Mouse (Mus musculus) limb, embryonic 13.5 days (tissue): ENCODE data around the gene Slc6a12. TPM values are rescaled to one million over a fixed set of nuclear protein-coding genes. Genes with fewer than 3 reads are reported as not detected.

Source experiments
- ATAC-seq: fragments of 200-750 bp; cut with Nextera tagmentation; 2 replicates; pipeline ENCODE4 v1.8.0; 2017; ENCODE audit warnings: low read depth, moderate number of reproducible peaks, moderate TSS enrichment; ENCODE audit not compliant: low FRiP score
- H3K27ac ChIP-seq: fragments of 300-500 bp; sonication (generic); 2 replicates; pipeline ENCODE4 v1.5.1; 2015; ENCODE audit warnings: inconsistent platforms, mild to moderate bottlenecking, moderate library complexity
- H3K27me3 ChIP-seq: fragments of 300-500 bp; sonication (generic); 2 replicates; pipeline ENCODE4 v1.6.1; 2015; ENCODE audit warnings: mild to moderate bottlenecking, inconsistent platforms
- H3K36me3 ChIP-seq: fragments of 300-500 bp; sonication (generic); 2 replicates; pipeline ENCODE4 v1.6.1; 2015; ENCODE audit warnings: inconsistent platforms, mild to moderate bottlenecking, moderate library complexity
- H3K4me1 ChIP-seq: fragments of 300-500 bp; sonication (generic); 2 replicates; pipeline ENCODE4 v1.6.1; 2015; ENCODE audit warnings: inconsistent platforms
- H3K4me2 ChIP-seq: fragments of 300-500 bp; sonication (generic); replicated peaks from 2 replicates; pipeline ENCODE4 v1.6.1; 2015; ENCODE audit warnings: inconsistent platforms, mild to moderate bottlenecking, moderate library complexity
- H3K4me3 ChIP-seq: fragments of 300-500 bp; sonication (generic); 2 replicates; pipeline ENCODE4 v1.5.1; 2015; ENCODE audit warnings: moderate library complexity, mild to moderate bottlenecking, inconsistent platforms
- H3K9ac ChIP-seq: fragments of 300-500 bp; sonication (generic); 2 replicates; pipeline ENCODE4 v1.6.1; 2015; ENCODE audit warnings: mild to moderate bottlenecking, inconsistent platforms
- H3K9me3 ChIP-seq: fragments of 300-500 bp; sonication (generic); 2 replicates; pipeline ENCODE4 v1.6.1; 2016; ENCODE audit warnings: inconsistent platforms
- WGBS: fragments of 180-500 bp; shearing (Covaris S2); methylation state at CpG from one replicate; pipeline ENCODE4 v1.1.7; 2015; 5-methylcytosine and 5-hydroxymethylcytosine counted together
- microRNA-seq: library from miRNA; unstranded; fragments of <30 nt; microRNA quantifications from one replicate; pipeline ENCODE4, GENCODE M21; 2016
- polyA plus RNA-seq: library from polyadenylated mRNA; unstranded; fragments of >200 nt; fragmentation: Nextera tagmentation; extraction: Ambion mirVana; gene quantifications from 2 replicates; pipeline ENCODE4 v1.2.1, GENCODE M21; 2015

Gene Slc6a12
- polyA plus RNA-seq, 1 experiment from 2014 or later: not detected

GRCm38 (mm10) chr6:121392610-121393252 lies 49.9 kb downstream of the Slc6a12 start:
- 84% methylated on average over 4 of the region's 4 CpGs for WGBS
- Histone ChIP-seq H3K36me3 (no peaks in the 10 kb centered on the region), H3K9me3 (0 out of 2 replicates have a peak, but pooled peaks cover 6% of the 10 kb centered on the region), H3K27ac (no peak overlapping the region), H3K27me3 (0 out of 2 replicates have a peak, but pooled peaks cover 3% of the 10 kb centered on the region), H3K4me1 (no peaks in the 10 kb centered on the region), H3K9ac (no peak overlapping the region), H3K4me3 (no peak overlapping the region), H3K4me2 (no peak overlapping the region)
- no peak for ATAC-seq

DNA sequence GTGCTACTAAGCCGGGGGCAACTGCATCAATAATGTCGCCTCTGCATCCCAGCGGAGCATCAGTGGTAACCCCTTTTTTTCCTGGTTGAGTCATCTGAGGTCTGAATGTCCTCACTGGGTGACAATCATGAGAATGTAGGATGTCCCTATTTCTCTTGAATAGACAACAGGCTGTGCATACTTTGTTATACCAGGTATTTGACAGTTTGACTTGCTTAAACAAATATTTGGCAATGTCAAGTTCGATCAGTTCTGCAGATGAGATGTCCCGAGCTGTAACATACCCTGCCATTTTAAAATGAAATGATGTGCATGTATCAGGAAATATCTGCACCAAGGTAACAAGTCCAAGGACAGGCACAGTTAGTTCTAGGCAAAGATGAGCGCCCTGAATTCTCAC lies 58.3 kb downstream of the Slc6a12 start:
- Histone ChIP-seq H3K9me3 (no peaks in the 10 kb centered on the region), H3K36me3 (no peaks in the 10 kb centered on the region), H3K4me2 (no peak overlapping the region), H3K27me3 (0 out of 2 replicates have a peak, but pooled peaks cover 3% of the 10 kb centered on the region), H3K27ac (no peak overlapping the region), H3K9ac (no peak overlapping the region), H3K4me3 (no peak overlapping the region), H3K4me1 (no peaks in the 10 kb centered on the region)
- WGBS: 88% methylated on average over 6 of the region's 6 CpGs
- ATAC-seq: no peak

- no peak overlapping the region for H3K9ac ChIP-seq
- H3K36me3 ChIP-seq: no peaks in the 10 kb centered on the region
- no peaks in the 10 kb centered on the region for H3K4me1 ChIP-seq
- H3K27ac ChIP-seq: no peak overlapping the region
- H3K4me2 ChIP-seq: no peak overlapping the region
- no peak for ATAC-seq
- 0 out of 2 replicates have a peak, but pooled peaks cover 3% of the 10 kb centered on the region for H3K27me3 ChIP-seq
- 84% methylated on average over 14 of the region's 14 CpGs for WGBS
- no peaks in the 10 kb centered on the region for H3K9me3 ChIP-seq
- H3K4me3 ChIP-seq: no peak overlapping the region
Measured at GRCm38 (mm10) chr6:121401826-121402660, 59.2 kb downstream of the Slc6a12 start.

GRCm38 (mm10) chr6:121402661-121403244 lies 59.9 kb downstream of the Slc6a12 start:
- no peak for ATAC-seq
- H3K27ac ChIP-seq: no peak overlapping the region

GRCm38 (mm10) chr6:121405311-121405710 lies 62.4 kb downstream of the Slc6a12 start:
- H3K27ac ChIP-seq: no peak overlapping the region
- H3K4me2 ChIP-seq: no peak overlapping the region
- H3K4me1 ChIP-seq: no peaks in the 10 kb centered on the region; the same call in 1 of the 2 replicates
- 92% methylated on average over 8 of the region's 8 CpGs for WGBS
- no peak overlapping the region for H3K4me3 ChIP-seq
- H3K36me3 ChIP-seq: no peaks in the 10 kb centered on the region
- H3K27me3 ChIP-seq: peaks cover 14% of the 10 kb centered on the region
- no peak for ATAC-seq
- no peak overlapping the region for H3K9ac ChIP-seq
- no peaks in the 10 kb centered on the region for H3K9me3 ChIP-seq

More at GRCm38 (mm10) chr6:121402661-121403244, 59.9 kb downstream of the Slc6a12 start:
- H3K9me3 ChIP-seq: no peaks in the 10 kb centered on the region
- H3K4me3 ChIP-seq: no peak overlapping the region
- 79% methylated on average over 8 of the region's 8 CpGs for WGBS
- H3K9ac ChIP-seq: no peak overlapping the region
- H3K4me1 ChIP-seq: no peaks in the 10 kb centered on the region; the same call in 1 of the 2 replicates
- no peak overlapping the region for H3K4me2 ChIP-seq
- 0 out of 2 replicates have a peak, but pooled peaks cover 3% of the 10 kb centered on the region for H3K27me3 ChIP-seq
- H3K36me3 ChIP-seq: no peaks in the 10 kb centered on the region

DNA sequence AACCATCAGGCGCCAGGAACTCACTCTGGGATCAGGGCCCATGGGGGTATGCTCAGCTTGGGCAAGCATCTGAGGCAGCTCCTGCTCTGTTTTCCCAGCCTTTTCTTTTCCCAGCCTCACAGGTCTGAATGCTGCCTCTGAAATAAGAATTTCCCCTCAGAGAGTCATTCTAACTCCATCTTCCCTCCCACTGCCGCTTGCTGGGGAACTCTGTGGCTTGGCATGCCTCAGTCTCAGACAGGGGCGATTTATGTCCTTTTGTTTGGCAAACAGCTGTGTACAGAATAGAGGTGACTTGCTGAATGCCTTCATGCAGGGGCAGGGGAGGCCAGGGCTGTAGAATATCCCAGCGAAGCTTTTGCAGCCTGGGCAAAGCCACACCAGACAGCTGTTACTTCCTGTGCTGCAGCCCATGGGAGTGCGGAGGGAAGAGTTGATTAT lies 64.7 kb downstream of the Slc6a12 start:
- no peaks in the 10 kb centered on the region for H3K9me3 ChIP-seq
- no peak overlapping the region for H3K4me2 ChIP-seq
- H3K4me3 ChIP-seq: no peak overlapping the region
- peaks cover 37% of the 10 kb centered on the region for H3K27me3 ChIP-seq
- no peak overlapping the region for H3K27ac ChIP-seq
- no peaks in the 10 kb centered on the region for H3K36me3 ChIP-seq
- ATAC-seq: peak; percentile 77
- no peak overlapping the region for H3K9ac ChIP-seq
- 37% methylated on average over 5 of the region's 5 CpGs for WGBS
- peaks cover 4% of the 10 kb centered on the region for H3K4me1 ChIP-seq

DNA sequence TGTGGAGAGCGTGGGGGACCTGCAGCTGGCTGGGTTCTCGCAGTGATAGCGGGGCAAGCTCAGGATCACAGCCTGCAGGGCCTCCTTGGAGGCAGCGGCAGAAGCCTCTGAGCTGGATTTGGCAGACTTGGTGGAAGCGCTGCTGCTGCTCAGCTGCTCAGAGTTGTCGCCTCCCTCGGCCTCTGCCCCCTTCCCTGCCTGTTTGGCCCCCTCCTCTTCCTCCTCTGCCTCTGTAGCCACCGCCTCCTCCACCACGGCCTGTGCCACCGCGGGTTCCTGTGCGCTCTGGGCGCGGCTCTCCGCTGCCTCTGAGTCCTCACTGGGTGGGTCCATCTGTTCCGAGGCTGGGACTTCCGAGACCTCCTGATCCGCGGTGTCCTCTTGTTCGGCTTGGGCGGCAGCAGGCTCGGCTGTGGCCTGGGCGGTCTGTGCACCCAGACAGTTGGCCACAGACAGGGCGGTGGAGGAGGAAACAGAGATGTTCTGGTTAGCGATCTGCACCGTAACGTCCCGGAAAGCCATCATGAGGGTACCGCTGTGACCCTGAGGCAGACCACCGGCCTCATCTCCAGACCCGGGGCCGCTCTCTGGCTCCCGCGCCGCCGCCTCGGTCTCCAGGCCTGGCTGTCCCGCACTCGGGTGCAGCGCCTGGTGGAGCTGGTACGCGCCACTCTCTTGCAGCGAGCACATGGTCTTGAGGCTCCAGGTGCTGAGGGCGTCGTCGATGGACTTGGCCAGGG lies 69.9 kb downstream of the Slc6a12 start:
- 0 out of 2 replicates have a peak, but pooled peaks have one; percentile 32 for ATAC-seq
- H3K27ac ChIP-seq: no peak overlapping the region
- 0 out of 2 replicates have a peak overlapping the region, but pooled peaks have one; percentile 39 for H3K9ac ChIP-seq
- H3K4me2 ChIP-seq: peak overlapping the region; percentile 58
- no peaks in the 10 kb centered on the region for H3K9me3 ChIP-seq
- H3K4me1 ChIP-seq: peaks cover 11% of the 10 kb centered on the region
- H3K27me3 ChIP-seq: peaks cover 63% of the 10 kb centered on the region
- no peaks in the 10 kb centered on the region for H3K36me3 ChIP-seq
- WGBS: 2% methylated on average over 46 of the region's 46 CpGs
- H3K4me3 ChIP-seq: peak overlapping the region; percentile 31

Small RNAs within 50 kb of the gene (microRNA-seq; reads per million reads assigned to microRNA genes)
- gene Gm24855: not detected

Other genes with a start within 250 kb of the Slc6a12 start
- gene Mical3, start 212.1 kb upstream of the Slc6a12 start, polyA plus RNA-seq: 11.0 and 13.2 TPM in 2 replicates
- 9.4 and 10.6 TPM in 2 replicates for gene Pex26, start 159.4 kb upstream of the Slc6a12 start, polyA plus RNA-seq
- gene Tuba8, start 132.4 kb upstream of the Slc6a12 start, polyA plus RNA-seq: 0.37 and 0.64 TPM in 2 replicates
- gene Usp18, start 97.2 kb upstream of the Slc6a12 start, polyA plus RNA-seq: 1.8 and 2.0 TPM in 2 replicates
- 2.0 TPM in 2 replicates for gene Slc6a13, start 42.8 kb upstream of the Slc6a12 start, polyA plus RNA-seq
- gene Iqsec3, start 130.6 kb downstream of the Slc6a12 start, polyA plus RNA-seq: 0.11 and 0.20 TPM in 2 replicates